Mouse (Mus musculus) erythroblast, embryonic 14.5 days (primary cell): ENCODE results near the gene Kcne4.

Source experiments
- GATA1 ChIP-seq: IDR thresholded peaks from 2 replicates; pipeline ENCODE4 v1.6.1; 2012; ENCODE audit warnings: low read length, inconsistent platforms, mixed read lengths
- TAL1 ChIP-seq: IDR thresholded peaks from 3 replicates; pipeline ENCODE4 v1.6.1; 2012; ENCODE audit warnings: low read length, inconsistent platforms, mixed read lengths

- TF ChIP-seq GATA1 (no peak), TAL1 (no peak)
Measured at GRCm38 (mm10) chr1:78809819-78810218, 6.7 kb upstream of the Kcne4 start.
